Mouse (Mus musculus) activated CD4-positive, CD25-positive, alpha-beta regulatory T cell, adult 4 months (primary cell): ENCODE data around the gene Maml3. TPM values are rescaled to one million over a fixed set of nuclear protein-coding genes. Genes with fewer than 3 reads are reported as not detected.

Experiments
- ATAC-seq: one replicate; pipeline ENCODE4 v1.8.0; 2017
- polyA plus RNA-seq, 2 experiments: library from polyadenylated mRNA; unstranded; fragments of 100-300 nt; shearing (Covaris generic); gene quantifications; one replicate each; pipeline ENCODE4 v1.2.1; 2017

Gene Maml3
- polyA plus RNA-seq, 2 experiments from 2014 or later: 0.55 to 0.67 TPM

GRCm38 (mm10) chr3:51952267-51952666 lies 152.6 kb downstream of the Maml3 start:
- no peak for ATAC-seq

- ATAC-seq: no peak
Observed at GRCm38 (mm10) chr3:51949651-51950050, 155.2 kb downstream of the Maml3 start.

GRCm38 (mm10) chr3:51947168-51947567 lies 157.7 kb downstream of the Maml3 start:
- ATAC-seq: no peak

- ATAC-seq: no peak
Observed at GRCm38 (mm10) chr3:51943642-51944041, 161.2 kb downstream of the Maml3 start.

GRCm38 (mm10) chr3:51941781-51942180 lies 163.1 kb downstream of the Maml3 start:
- no peak for ATAC-seq

GRCm38 (mm10) chr3:51939864-51940263 lies 165.0 kb downstream of the Maml3 start:
- ATAC-seq: no peak

- ATAC-seq: no peak
Observed at GRCm38 (mm10) chr3:51939054-51939453, 165.8 kb downstream of the Maml3 start.

- no peak for ATAC-seq
Observed at GRCm38 (mm10) chr3:51937176-51937575, 167.7 kb downstream of the Maml3 start.

GRCm38 (mm10) chr3:51934531-51935485 lies 170.1 kb downstream of the Maml3 start:
- ATAC-seq: no peak

- no peak for ATAC-seq
Observed at GRCm38 (mm10) chr3:51928188-51928587, 176.7 kb downstream of the Maml3 start.

GRCm38 (mm10) chr3:51927591-51927990 lies 177.3 kb downstream of the Maml3 start:
- ATAC-seq: no peak

GRCm38 (mm10) chr3:51927043-51927442 lies 177.8 kb downstream of the Maml3 start:
- no peak for ATAC-seq

- no peak for ATAC-seq
Observed at GRCm38 (mm10) chr3:51925758-51926157, 179.1 kb downstream of the Maml3 start.

- no peak for ATAC-seq
Observed at GRCm38 (mm10) chr3:51924636-51925035, 180.2 kb downstream of the Maml3 start.

- no peak for ATAC-seq
Observed at GRCm38 (mm10) chr3:51923800-51924199, 181.1 kb downstream of the Maml3 start.

- ATAC-seq: no peak
Observed at GRCm38 (mm10) chr3:51916902-51917301, 188.0 kb downstream of the Maml3 start.

- no peak for ATAC-seq
Observed at GRCm38 (mm10) chr3:51916060-51916870, 188.6 kb downstream of the Maml3 start.

- no peak for ATAC-seq
Observed at GRCm38 (mm10) chr3:51915415-51915814, 189.5 kb downstream of the Maml3 start.

GRCm38 (mm10) chr3:51914900-51915299 lies 190.0 kb downstream of the Maml3 start:
- ATAC-seq: no peak

- ATAC-seq: no peak
Observed at GRCm38 (mm10) chr3:51913498-51913897, 191.4 kb downstream of the Maml3 start.

GRCm38 (mm10) chr3:51912214-51912613 lies 192.7 kb downstream of the Maml3 start:
- ATAC-seq: no peak

GRCm38 (mm10) chr3:51908437-51908990 lies 196.4 kb downstream of the Maml3 start:
- no peak for ATAC-seq
